Mouse (Mus musculus) right cerebral cortex, postnatal 10 days (tissue): ENCODE results near the gene Disp2.

Experiments
- DNase-seq, 2 experiments: peaks; one replicate each; pipeline ENCODE4 v3.0.0; 2021; ENCODE audit warnings: low spot score in 2 of 2

Gene Disp2

GRCm38 (mm10) chr2:118756103-118756502 is 23.4 kb upstream of the Disp2 start:
- DNase-seq, result no peak

GRCm38 (mm10) chr2:118759828-118760227 is 19.7 kb upstream of the Disp2 start:
- DNase-seq, result peak; percentile 69 to 75

DNA sequence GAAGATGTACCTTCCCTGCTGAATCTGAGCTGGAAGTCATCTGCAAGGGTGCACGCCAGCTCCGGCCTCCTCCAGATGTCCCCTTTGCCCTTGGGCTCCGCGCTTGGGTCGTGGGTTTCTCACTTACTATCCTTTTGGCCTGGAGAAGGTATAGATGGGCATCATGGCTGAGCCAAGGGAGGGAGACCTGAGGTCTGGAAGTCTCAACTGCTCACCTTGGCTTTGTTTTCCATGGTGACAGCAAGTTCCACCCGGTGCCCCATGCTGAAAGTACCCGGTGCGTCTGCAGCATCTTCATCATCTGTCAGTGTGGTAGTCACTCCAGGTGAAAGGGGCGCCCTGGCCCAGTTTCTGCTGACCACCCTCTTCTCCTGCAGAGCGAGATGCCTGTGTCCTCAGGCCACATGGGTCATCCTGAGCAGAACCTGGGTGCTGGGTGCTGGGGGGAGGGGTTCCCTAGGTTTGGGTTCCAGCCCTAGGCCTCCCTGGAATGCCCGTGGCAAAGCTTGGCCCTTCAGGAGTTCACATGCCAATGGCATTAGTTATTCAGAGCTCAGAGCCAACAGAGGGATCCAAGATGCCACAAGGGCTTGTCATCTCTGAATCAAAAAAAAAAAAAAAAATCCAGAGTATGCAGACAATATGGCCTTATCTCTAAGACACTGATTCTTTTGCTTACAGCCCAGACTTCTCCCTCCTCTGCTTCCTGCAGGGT is 19.1 kb upstream of the Disp2 start:
- no peak for DNase-seq

- DNase-seq, result no peak
Measured at GRCm38 (mm10) chr2:118761358-118761757, 18.2 kb upstream of the Disp2 start.

GRCm38 (mm10) chr2:118761906-118762783 is 17.4 kb upstream of the Disp2 start, which contains the start of gene Ccdc9b:
Ccdc9b (minus strand) TSS chr2:118762661.
- peak; percentile 91 for DNase-seq

- DNase-seq, result peak in 1 of 2 experiments; percentile 51
Measured at GRCm38 (mm10) chr2:118762784-118763148, 16.8 kb upstream of the Disp2 start.

GRCm38 (mm10) chr2:118763469-118763868 is 16.1 kb upstream of the Disp2 start:
- DNase-seq, result peak; percentile 53 to 72

- peak; percentile 55 to 65 for DNase-seq
Measured at GRCm38 (mm10) chr2:118764094-118764831, 15.3 kb upstream of the Disp2 start.

DNA sequence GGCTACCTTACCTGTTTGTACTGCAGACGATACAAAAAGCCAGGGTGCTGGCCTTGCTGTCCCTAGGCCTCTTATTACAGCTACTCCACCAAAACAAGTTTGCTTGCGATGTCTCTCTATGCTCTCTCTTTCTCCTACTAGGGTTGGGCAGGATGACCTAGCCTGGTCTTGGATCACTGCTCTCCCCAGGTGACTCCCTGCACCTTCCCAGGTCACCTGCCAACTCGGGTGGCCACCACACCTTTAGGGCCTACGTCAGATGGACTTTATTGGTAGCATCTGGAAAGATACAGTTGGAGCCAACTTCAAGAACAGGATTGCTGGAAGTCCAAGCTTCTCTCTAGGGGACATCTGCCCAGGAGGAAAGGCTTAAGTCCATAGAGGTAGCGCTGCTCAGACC is 14.6 kb upstream of the Disp2 start:
- no peak for DNase-seq

DNA sequence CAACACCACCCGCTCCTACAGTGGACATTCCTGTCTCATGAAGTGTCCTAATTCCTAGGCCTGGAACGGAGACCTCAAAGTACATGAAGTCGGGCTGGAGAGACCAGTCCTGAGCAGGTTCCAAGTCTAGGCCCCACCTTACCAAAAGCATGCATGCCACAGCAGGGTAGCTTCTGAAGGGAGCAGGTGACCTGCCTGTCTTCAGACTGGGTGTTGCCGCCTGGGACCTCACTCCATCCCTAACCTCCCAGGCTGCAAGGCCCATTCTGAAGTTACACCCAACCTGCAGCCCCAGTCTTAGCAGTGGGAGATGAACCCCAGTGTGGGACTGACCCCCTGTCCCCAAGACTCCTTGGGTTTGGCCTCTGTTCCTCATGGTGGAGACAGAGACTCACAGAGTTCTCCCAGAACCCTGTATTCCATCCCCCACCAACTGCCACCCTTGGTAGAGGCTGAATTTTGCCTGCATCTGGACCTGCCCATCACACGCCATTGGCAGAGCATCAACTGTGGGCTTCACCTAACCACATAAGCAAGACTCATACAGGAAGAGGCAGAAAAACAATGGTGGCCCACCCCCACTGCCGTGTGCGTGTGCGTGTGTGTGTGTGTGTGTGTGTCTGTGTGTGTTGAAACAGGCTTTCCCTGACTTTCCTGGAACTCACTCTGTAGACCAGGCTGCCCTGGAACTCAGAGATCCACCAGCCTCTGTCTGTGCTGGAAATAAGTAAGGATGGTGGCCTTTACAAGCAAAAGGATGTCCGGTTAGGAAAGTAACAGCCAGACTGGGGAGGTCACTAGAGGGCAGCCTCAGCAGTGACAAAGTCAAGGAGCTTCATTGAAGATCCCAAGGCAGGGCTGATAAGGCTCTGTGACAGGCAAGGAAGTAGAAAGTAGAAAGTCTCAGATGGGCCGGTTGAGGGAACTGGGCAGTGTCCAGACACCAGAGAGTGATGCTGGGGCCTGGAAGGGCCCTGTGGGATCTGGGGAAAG is 13.2 kb upstream of the Disp2 start:
- no peak for DNase-seq

- DNase-seq, result no peak
Measured at GRCm38 (mm10) chr2:118772158-118772874, 7.2 kb upstream of the Disp2 start, which contains the start of gene Phgr1. Phgr1 (plus strand) TSS chr2:118772769.

DNA sequence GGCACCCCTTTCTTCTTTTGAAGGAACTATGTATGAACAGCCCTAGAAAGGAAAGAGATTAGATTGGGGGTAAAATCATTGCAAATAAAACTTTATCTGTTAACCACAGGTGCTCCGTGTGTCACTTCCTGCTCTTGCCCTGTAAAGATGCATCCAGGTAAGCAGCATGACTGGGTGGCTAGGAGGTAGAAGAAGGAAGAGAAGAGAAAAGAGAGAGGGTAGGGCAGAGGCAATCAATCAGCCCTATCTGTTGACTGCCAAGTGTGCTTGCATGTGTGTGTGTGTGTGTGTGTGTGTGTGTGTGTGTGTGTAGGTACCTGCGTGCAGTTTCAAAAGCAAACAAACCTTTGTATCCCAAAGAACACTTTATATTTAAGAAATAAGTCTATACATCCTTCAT is 5.0 kb upstream of the Disp2 start:
- no peak for DNase-seq

DNA sequence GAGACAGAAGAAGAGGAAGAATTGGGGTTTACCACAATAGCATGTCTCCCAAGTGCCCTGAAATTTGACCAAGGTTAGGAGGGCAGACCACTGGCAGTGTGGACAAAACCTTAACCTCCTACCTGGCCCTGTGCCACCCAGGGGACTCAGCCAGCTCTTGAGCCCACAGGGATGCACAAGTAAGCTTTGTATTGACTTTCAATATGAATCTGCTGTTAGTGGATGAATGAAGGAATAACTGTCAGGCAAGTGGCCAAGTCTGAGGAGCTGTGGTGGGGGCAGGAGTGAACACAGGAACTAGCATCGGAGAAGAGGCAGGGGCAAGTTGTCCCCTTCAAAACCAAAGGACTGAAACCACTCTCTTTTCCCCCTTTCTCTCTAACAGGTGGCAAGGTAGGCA is 4.1 kb upstream of the Disp2 start:
- DNase-seq, result peak; percentile 49 to 60

GRCm38 (mm10) chr2:118775846-118776245 is 3.7 kb upstream of the Disp2 start:
- peak; percentile 77 to 87 for DNase-seq

- DNase-seq, result no peak
Measured at GRCm38 (mm10) chr2:118776295-118776694, 3.2 kb upstream of the Disp2 start.

- DNase-seq, result no peak
Measured at GRCm38 (mm10) chr2:118778418-118778817, 1.1 kb upstream of the Disp2 start.

DNA sequence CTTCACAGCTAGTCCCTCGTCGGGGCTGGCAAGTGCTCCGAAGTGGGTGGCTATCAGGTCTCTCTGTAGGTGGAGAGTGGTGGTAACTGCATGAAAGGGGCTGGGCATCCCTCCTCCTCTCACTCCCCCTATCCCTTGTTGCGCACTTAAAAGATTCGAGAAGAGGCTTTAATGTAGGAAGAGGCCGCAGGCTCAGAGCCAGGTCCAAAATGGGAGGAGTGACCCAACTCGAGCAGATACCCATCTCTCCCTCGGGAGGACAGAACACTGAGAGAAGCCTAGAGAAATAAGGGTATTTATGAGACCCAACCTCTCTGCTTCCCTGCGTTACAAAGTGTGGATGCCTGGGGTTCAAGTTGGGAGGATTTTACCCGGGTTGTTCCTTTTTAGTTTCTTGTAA is 454 bp upstream of the Disp2 start:
- DNase-seq, result no peak

DNA sequence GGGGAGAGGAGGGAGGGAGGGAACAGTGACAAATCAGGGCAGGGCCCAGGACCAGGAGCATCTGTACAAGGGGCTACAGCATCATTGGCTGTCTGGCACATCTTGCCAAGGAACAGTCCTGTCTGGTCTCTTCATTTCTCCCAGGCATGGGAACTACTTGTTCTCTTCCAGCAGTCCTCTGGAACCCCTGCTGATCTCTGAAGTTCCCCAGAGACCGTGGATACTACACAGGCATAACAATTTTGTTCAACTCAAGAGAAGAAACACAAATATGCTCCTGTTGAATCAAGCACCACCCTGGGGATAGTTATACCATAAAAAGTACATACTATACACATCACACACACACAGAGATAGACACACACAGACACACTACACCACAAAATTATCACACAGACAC is 1.6 kb downstream of the Disp2 start:
- DNase-seq, result no peak

GRCm38 (mm10) chr2:118782303-118782702 is 2.8 kb downstream of the Disp2 start:
- DNase-seq, result no peak

- no peak for DNase-seq
Measured at GRCm38 (mm10) chr2:118783093-118783492, 3.6 kb downstream of the Disp2 start.
